ENCODE assay signal across 22 mouse cellular contexts in the genomic region with DNA sequence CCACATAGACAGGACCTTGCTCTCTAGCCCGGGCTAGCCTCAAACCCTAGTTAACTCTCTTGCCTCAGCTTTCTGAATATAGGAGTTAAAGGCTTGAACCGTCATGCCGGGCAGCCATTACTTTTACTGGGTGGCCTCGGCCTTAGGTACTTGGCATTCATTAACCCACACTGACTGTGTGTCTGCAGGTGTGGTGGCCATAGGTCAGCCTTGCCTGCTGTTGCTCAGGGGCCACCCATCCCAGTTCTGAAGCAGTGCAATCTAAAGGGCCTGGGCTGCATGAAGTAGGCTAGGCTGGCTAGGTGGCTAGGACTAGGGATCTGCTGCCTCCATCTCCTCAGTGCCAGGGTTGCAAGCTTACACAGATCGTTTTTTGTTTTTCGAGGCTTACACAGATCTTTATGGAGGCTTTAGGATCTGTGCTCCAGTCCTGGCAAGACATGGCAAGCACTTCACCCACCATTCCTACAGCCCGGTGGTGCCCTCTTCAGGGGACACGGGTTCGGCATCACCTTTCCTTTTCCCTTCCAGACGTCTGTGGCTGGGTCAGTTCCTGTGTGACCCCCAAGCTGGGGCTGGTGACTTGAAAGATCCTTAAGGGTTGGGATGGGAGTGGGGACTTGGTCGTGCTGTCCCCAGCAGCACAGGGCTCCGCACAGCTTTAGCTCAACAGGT. TPM values are rescaled to one million over a fixed set of nuclear protein-coding genes. Genes with fewer than 3 reads are reported as not detected.
DNase-seq lines count a peak whose midpoint lies in the region; ATAC-seq and TF ChIP-seq lines count a peak whose summit lies in the region.
"Had no signal": no experiment of that assay in that cellular context is flagged by ENCODE, and none has a peak within 500 bp of the region (broad histone marks: within the 10 kb centered on the region; RNA-seq: fewer than 3 reads in every experiment).

No protein-coding gene starts in this region.

- peak; percentile 24 for TF ChIP-seq CTCF in liver, embryonic 14.5 days (IDR thresholded peaks at IDR 0.05; ENCODE audit: low read depth)

- H3K4me2 ChIP-seq in kidney, embryonic 16.5 days (replicated peaks; ENCODE audit: low read depth, low read length), result peak overlapping the region; percentile 10; the same call in 1 of the 2 replicates
- peak overlapping the region; percentile 37 for H3K4me2 ChIP-seq in liver, embryonic 14.5 days (ENCODE audit: low read depth)
- H3K4me2 ChIP-seq in hindbrain, embryonic 12.5 days (replicated peaks), result no peak overlapping the region
- H3K4me2 ChIP-seq in hindbrain, embryonic 16.5 days (ENCODE audit: low read length), result no peak overlapping the region
- H3K4me2 ChIP-seq: embryonic facial prominence, embryonic 12.5 days; forebrain, embryonic 12.5 days; limb, embryonic 13.5 days; midbrain, embryonic 12.5 days had no signal

- peak overlapping the region; percentile 72 for H3K27ac ChIP-seq in kidney, embryonic 16.5 days (ENCODE audit: low read length)
- H3K27ac ChIP-seq in liver, embryonic 14.5 days, result no peak overlapping the region
- H3K27ac ChIP-seq in hindbrain, embryonic 12.5 days, result no peak overlapping the region
- H3K27ac ChIP-seq in hindbrain, embryonic 16.5 days (ENCODE audit: low read depth, low read length), result no peak overlapping the region
- H3K27ac ChIP-seq: embryonic facial prominence, embryonic 12.5 days; forebrain, embryonic 12.5 days; left cerebral cortex, adult 2 months; limb, embryonic 13.5 days; midbrain, embryonic 12.5 days had no signal

- H3K27me3 ChIP-seq in erythroblast, embryonic 14.5 days (ENCODE audit: control insufficient read depth), result no peaks in the 10 kb centered on the region
- H3K27me3 ChIP-seq in kidney, embryonic 16.5 days (ENCODE audit: insufficient read depth, low read length), result no peaks in the 10 kb centered on the region
- H3K27me3 ChIP-seq in liver, embryonic 14.5 days (ENCODE audit: control insufficient read depth, insufficient read depth, low read length), result no peaks in the 10 kb centered on the region
- H3K27me3 ChIP-seq in hindbrain, embryonic 12.5 days, result no peaks in the 10 kb centered on the region
- no peaks in the 10 kb centered on the region for H3K27me3 ChIP-seq in hindbrain, embryonic 16.5 days (replicated peaks; ENCODE audit: control insufficient read depth, insufficient read depth, low read length)
- H3K27me3 ChIP-seq: CH12.LX; embryonic facial prominence, embryonic 12.5 days; forebrain, embryonic 12.5 days; midbrain, embryonic 12.5 days; Patski had no signal

- H3K9me3 ChIP-seq in erythroblast, embryonic 14.5 days (ENCODE audit: control insufficient read depth, low read length), result no peaks in the 10 kb centered on the region
- no peaks in the 10 kb centered on the region for H3K9me3 ChIP-seq in kidney, embryonic 16.5 days (ENCODE audit: low read length)
- H3K9me3 ChIP-seq in liver, embryonic 14.5 days (ENCODE audit: control insufficient read depth, low read length), result no peaks in the 10 kb centered on the region
- H3K9me3 ChIP-seq in hindbrain, embryonic 12.5 days (replicated peaks), result no peaks in the 10 kb centered on the region
- no peaks in the 10 kb centered on the region for H3K9me3 ChIP-seq in hindbrain, embryonic 16.5 days (ENCODE audit: control insufficient read depth, low read length)
- H3K9me3 ChIP-seq: embryonic facial prominence, embryonic 12.5 days; forebrain, embryonic 12.5 days; limb, embryonic 13.5 days; midbrain, embryonic 12.5 days had no signal

- WGBS in kidney, embryonic 16.5 days, result 75% methylated on average over 12 of the region's 12 CpGs
- WGBS in liver, embryonic 14.5 days (ENCODE audit: insufficient replicate concordance), result 75% methylated on average over 12 of the region's 12 CpGs
- 84% methylated on average over 12 of the region's 12 CpGs for WGBS in hindbrain, embryonic 12.5 days
- 80% methylated on average over 12 of the region's 12 CpGs for WGBS in hindbrain, embryonic 16.5 days

- no peak; the same call in 1 of the 2 replicates for ATAC-seq in erythroblast, adult 5-6 weeks (replicated peaks; ENCODE audit: low FRiP score, poor library complexity, severe bottlenecking)
- ATAC-seq in kidney, embryonic 16.5 days (ENCODE audit: low FRiP score, low TSS enrichment), result peak; percentile 52; the same call in 1 of the 2 replicates
- no peak for ATAC-seq in liver, embryonic 14.5 days (ENCODE audit: insufficient read depth)
- ATAC-seq in hindbrain, embryonic 12.5 days (ENCODE audit: low FRiP score), result no peak
- ATAC-seq in megakaryocyte-erythroid progenitor cell, adult 5-6 weeks (replicated peaks; ENCODE audit: low FRiP score, low TSS enrichment, poor library complexity, severe bottlenecking), result no peak
- no peak for ATAC-seq in hindbrain, embryonic 16.5 days
- ATAC-seq: inflammation-experienced regulatory T-cells, adult 6 months; Patski had no signal

- H3K4me3 ChIP-seq in erythroblast, embryonic 14.5 days (replicated peaks), result peak overlapping the region; percentile 52
- peak overlapping the region; percentile 24 for H3K4me3 ChIP-seq in kidney, embryonic 16.5 days (ENCODE audit: low read length)
- peak overlapping the region; percentile 44 to 50 for H3K4me3 ChIP-seq in liver, embryonic 14.5 days (ENCODE audit: insufficient read depth in 1 of 2, low read depth in 2 of 2, low read length in 2 of 2)
- H3K4me3 ChIP-seq in hindbrain, embryonic 12.5 days, result no peak overlapping the region
- H3K4me3 ChIP-seq in hindbrain, embryonic 16.5 days (ENCODE audit: low read length), result no peak overlapping the region
- H3K4me3 ChIP-seq: embryonic facial prominence, embryonic 12.5 days; forebrain, embryonic 12.5 days; left cerebral cortex, adult 2 months; limb, embryonic 13.5 days; midbrain, embryonic 12.5 days had no signal

- no peaks in the 10 kb centered on the region; the same call in 1 of the 2 replicates for H3K4me1 ChIP-seq in erythroblast, embryonic 14.5 days (ENCODE audit: control insufficient read depth)
- H3K4me1 ChIP-seq in kidney, embryonic 16.5 days (ENCODE audit: insufficient read depth, low read length), result 0 out of 2 replicates have a peak, but pooled peaks cover 5% of the 10 kb centered on the region
- peaks cover 0 to 16% of the 10 kb centered on the region in 2 experiments for H3K4me1 ChIP-seq in liver, embryonic 14.5 days (replicated peaks; ENCODE audit: control insufficient read depth in 2 of 2, insufficient read depth in 2 of 2, low read length in 1 of 2)
- H3K4me1 ChIP-seq in hindbrain, embryonic 12.5 days, result no peaks in the 10 kb centered on the region
- no peaks in the 10 kb centered on the region for H3K4me1 ChIP-seq in hindbrain, embryonic 16.5 days (ENCODE audit: control insufficient read depth, insufficient read depth, low read depth, low read length)
- H3K4me1 ChIP-seq: embryonic facial prominence, embryonic 12.5 days; forebrain, embryonic 12.5 days; limb, embryonic 13.5 days; midbrain, embryonic 12.5 days had no signal

- DNase-seq in adipocyte (ENCODE audit: low spot score), result peak; percentile 29
- no peak for DNase-seq in liver, embryonic 14.5 days (ENCODE audit: low read depth in 3 of 3, low spot score in 3 of 3)
- DNase-seq: cerebellum, postnatal 36 days; heart, postnatal 14 days; lung, postnatal 14 days; right cerebral cortex, postnatal 4 days; thymus, postnatal 4 days had no signal

- H3K36me3 ChIP-seq in erythroblast, embryonic 14.5 days (ENCODE audit: control insufficient read depth), result peaks cover 42% of the 10 kb centered on the region
- H3K36me3 ChIP-seq in kidney, embryonic 16.5 days (ENCODE audit: insufficient read depth, low read length), result peaks cover 42% of the 10 kb centered on the region
- peaks cover 14% of the 10 kb centered on the region for H3K36me3 ChIP-seq in liver, embryonic 14.5 days (replicated peaks; ENCODE audit: control insufficient read depth, insufficient read depth, low read depth)
- H3K36me3 ChIP-seq in hindbrain, embryonic 12.5 days, result peaks cover 35% of the 10 kb centered on the region
- H3K36me3 ChIP-seq in hindbrain, embryonic 16.5 days (ENCODE audit: control insufficient read depth, insufficient read depth, low read length), result peaks cover 14% of the 10 kb centered on the region

- TF ChIP-seq EP300 in liver, embryonic 14.5 days (IDR thresholded peaks at IDR 0.05; ENCODE audit: low read depth), result no peak

- H3K9ac ChIP-seq in kidney, embryonic 16.5 days (replicated peaks; ENCODE audit: low read length), result peak overlapping the region; percentile 24; the same call in 1 of the 2 replicates
- no peak overlapping the region for H3K9ac ChIP-seq in liver, embryonic 14.5 days (replicated peaks)
- no peak overlapping the region for H3K9ac ChIP-seq in hindbrain, embryonic 12.5 days
- no peak overlapping the region for H3K9ac ChIP-seq in hindbrain, embryonic 16.5 days (ENCODE audit: low read depth, low read length)
- H3K9ac ChIP-seq: embryonic facial prominence, embryonic 12.5 days; forebrain, embryonic 12.5 days; limb, embryonic 13.5 days; midbrain, embryonic 12.5 days had no signal

RNA-seq across cellular contexts. Expression of gene C3, which starts 6.5 kb away (rescaled TPM):
- polyA plus RNA-seq in erythroblast, embryonic 14.5 days (2012), result 0.11 and 0.12 TPM in 2 replicates
- total RNA-seq in erythroblast, adult 5-6 weeks (2015; ENCODE audit: low replicate concordance), result 214 and 227 TPM in 2 replicates
- total RNA-seq in erythroblast, adult 5-6 weeks (2017; ENCODE audit: low replicate concordance), result 74.9 and 158 TPM in 2 replicates
- 1.1 and 2.4 TPM in 2 replicates for polyA plus RNA-seq in kidney, embryonic 16.5 days (2015; fragmentation: Nextera tagmentation; extraction: Ambion mirVana)
- 207 and 240 TPM in 2 replicates for polyA plus RNA-seq in liver, embryonic 14.5 days (2012; rRNA removed)
- 200 and 205 TPM in 2 replicates for polyA plus RNA-seq in liver, embryonic 14.5 days (2014; fragmentation: Nextera tagmentation; extraction: Ambion mirVana)
- polyA plus RNA-seq in hindbrain, embryonic 12.5 days (2016; fragmentation: Nextera tagmentation; extraction: Ambion mirVana), result 0.76 and 1.2 TPM in 2 replicates
- total RNA-seq in megakaryocyte-erythroid progenitor cell, adult 5-6 weeks (2014; fragmentation: Nextera tagmentation), result 8.9 TPM in 1 of 2 replicates, not detected in the other
- total RNA-seq in megakaryocyte-erythroid progenitor cell, adult 5-6 weeks (2017), result 1.7 and 7.1 TPM in 2 replicates
- 2.1 TPM in 2 replicates for polyA plus RNA-seq in hindbrain, embryonic 16.5 days (2015; fragmentation: Nextera tagmentation; extraction: Ambion mirVana)

RNA-seq across cellular contexts. Expression of gene Gpr108, which starts 13.9 kb away (rescaled TPM):
- polyA plus RNA-seq in erythroblast, embryonic 14.5 days (2012), result 1.4 and 1.9 TPM in 2 replicates
- 9.2 and 17.5 TPM in 2 replicates for total RNA-seq in erythroblast, adult 5-6 weeks (2015; ENCODE audit: low replicate concordance)
- total RNA-seq in erythroblast, adult 5-6 weeks (2017; ENCODE audit: low replicate concordance), result 5.2 and 6.3 TPM in 2 replicates
- 39.0 and 42.8 TPM in 2 replicates for polyA plus RNA-seq in kidney, embryonic 16.5 days (2015; fragmentation: Nextera tagmentation; extraction: Ambion mirVana)
- 7.6 and 8.5 TPM in 2 replicates for polyA plus RNA-seq in liver, embryonic 14.5 days (2012; rRNA removed)
- polyA plus RNA-seq in liver, embryonic 14.5 days (2014; fragmentation: Nextera tagmentation; extraction: Ambion mirVana), result 12.0 and 12.8 TPM in 2 replicates
- 24.7 and 27.1 TPM in 2 replicates for polyA plus RNA-seq in hindbrain, embryonic 12.5 days (2016; fragmentation: Nextera tagmentation; extraction: Ambion mirVana)
- 18.7 and 23.9 TPM in 2 replicates for total RNA-seq in megakaryocyte-erythroid progenitor cell, adult 5-6 weeks (2014; fragmentation: Nextera tagmentation)
- 6.2 and 10.6 TPM in 2 replicates for total RNA-seq in megakaryocyte-erythroid progenitor cell, adult 5-6 weeks (2017)
- 22.8 and 24.2 TPM in 2 replicates for polyA plus RNA-seq in hindbrain, embryonic 16.5 days (2015; fragmentation: Nextera tagmentation; extraction: Ambion mirVana)

RNA-seq across cellular contexts. Expression of gene Trip10, which starts 14.9 kb away (rescaled TPM):
- polyA plus RNA-seq in erythroblast, embryonic 14.5 days (2012), result 0.04 and 0.18 TPM in 2 replicates
- total RNA-seq in erythroblast, adult 5-6 weeks (2015; ENCODE audit: low replicate concordance), result 0.42 and 3.1 TPM in 2 replicates
- total RNA-seq in erythroblast, adult 5-6 weeks (2017; ENCODE audit: low replicate concordance), result 1.8 and 5.5 TPM in 2 replicates
- 52.6 and 55.0 TPM in 2 replicates for polyA plus RNA-seq in kidney, embryonic 16.5 days (2015; fragmentation: Nextera tagmentation; extraction: Ambion mirVana)
- polyA plus RNA-seq in liver, embryonic 14.5 days (2012; rRNA removed), result 4.4 and 6.6 TPM in 2 replicates
- 5.5 and 6.0 TPM in 2 replicates for polyA plus RNA-seq in liver, embryonic 14.5 days (2014; fragmentation: Nextera tagmentation; extraction: Ambion mirVana)
- 23.5 and 23.9 TPM in 2 replicates for polyA plus RNA-seq in hindbrain, embryonic 12.5 days (2016; fragmentation: Nextera tagmentation; extraction: Ambion mirVana)
- 3.9 and 4.5 TPM in 2 replicates for total RNA-seq in megakaryocyte-erythroid progenitor cell, adult 5-6 weeks (2014; fragmentation: Nextera tagmentation)
- total RNA-seq in megakaryocyte-erythroid progenitor cell, adult 5-6 weeks (2017), result 8.3 and 10.0 TPM in 2 replicates
- polyA plus RNA-seq in hindbrain, embryonic 16.5 days (2015; fragmentation: Nextera tagmentation; extraction: Ambion mirVana), result 10.1 and 11.6 TPM in 2 replicates

RNA-seq across cellular contexts. Expression of gene Tnfsf14, which starts 40.4 kb away (rescaled TPM):
- polyA plus RNA-seq in erythroblast, embryonic 14.5 days (2012), result 0.02 TPM in 1 of 2 replicates, not detected in the other
- total RNA-seq in erythroblast, adult 5-6 weeks (2015; ENCODE audit: low replicate concordance), result 1.5 TPM in 1 of 2 replicates, not detected in the other
- 1.5 and 2.0 TPM in 2 replicates for total RNA-seq in erythroblast, adult 5-6 weeks (2017; ENCODE audit: low replicate concordance)
- 0.09 and 0.19 TPM in 2 replicates for polyA plus RNA-seq in kidney, embryonic 16.5 days (2015; fragmentation: Nextera tagmentation; extraction: Ambion mirVana)
- 1.5 and 1.9 TPM in 2 replicates for polyA plus RNA-seq in liver, embryonic 14.5 days (2012; rRNA removed)
- polyA plus RNA-seq in liver, embryonic 14.5 days (2014; fragmentation: Nextera tagmentation; extraction: Ambion mirVana), result 0.51 and 0.75 TPM in 2 replicates
- not detected in 2 replicates for polyA plus RNA-seq in hindbrain, embryonic 12.5 days (2016; fragmentation: Nextera tagmentation; extraction: Ambion mirVana)
- 1.0 and 1.2 TPM in 2 replicates for total RNA-seq in megakaryocyte-erythroid progenitor cell, adult 5-6 weeks (2014; fragmentation: Nextera tagmentation)
- total RNA-seq in megakaryocyte-erythroid progenitor cell, adult 5-6 weeks (2017), result 0.99 and 1.6 TPM in 2 replicates
- not detected in 2 replicates for polyA plus RNA-seq in hindbrain, embryonic 16.5 days (2015; fragmentation: Nextera tagmentation; extraction: Ambion mirVana)
- total RNA-seq: gastrocnemius, adult 18-20 months; left cerebral cortex, adult 2 months had no signal
- polyA plus RNA-seq: Patski had no signal

RNA-seq across cellular contexts. Expression of gene Vav1, which starts 44.5 kb away (rescaled TPM):
- 0.18 and 0.21 TPM in 2 replicates for polyA plus RNA-seq in erythroblast, embryonic 14.5 days (2012)
- 22.9 and 30.5 TPM in 2 replicates for total RNA-seq in erythroblast, adult 5-6 weeks (2015; ENCODE audit: low replicate concordance)
- 38.3 and 38.8 TPM in 2 replicates for total RNA-seq in erythroblast, adult 5-6 weeks (2017; ENCODE audit: low replicate concordance)
- polyA plus RNA-seq in kidney, embryonic 16.5 days (2015; fragmentation: Nextera tagmentation; extraction: Ambion mirVana), result 1.4 and 2.0 TPM in 2 replicates
- 4.6 and 6.9 TPM in 2 replicates for polyA plus RNA-seq in liver, embryonic 14.5 days (2012; rRNA removed)
- polyA plus RNA-seq in liver, embryonic 14.5 days (2014; fragmentation: Nextera tagmentation; extraction: Ambion mirVana), result 10.7 and 11.0 TPM in 2 replicates
- polyA plus RNA-seq in hindbrain, embryonic 12.5 days (2016; fragmentation: Nextera tagmentation; extraction: Ambion mirVana), result 1.9 and 2.0 TPM in 2 replicates
- total RNA-seq in megakaryocyte-erythroid progenitor cell, adult 5-6 weeks (2014; fragmentation: Nextera tagmentation), result 39.2 and 44.7 TPM in 2 replicates
- 86.4 and 126 TPM in 2 replicates for total RNA-seq in megakaryocyte-erythroid progenitor cell, adult 5-6 weeks (2017)
- polyA plus RNA-seq in hindbrain, embryonic 16.5 days (2015; fragmentation: Nextera tagmentation; extraction: Ambion mirVana), result 1.4 and 1.7 TPM in 2 replicates
- polyA plus RNA-seq: Patski had no signal

Comparison
In these comparisons a context has a peak if more than half of its experiments do, and no peak if none do; other contexts are left out.
1. H3K4me3 ChIP-seq: peak in erythroblast, embryonic 14.5 days (single experiment), kidney, embryonic 16.5 days (single experiment) and liver, embryonic 14.5 days (2 of 2); none in hindbrain, embryonic 12.5 days (single experiment) and hindbrain, embryonic 16.5 days (single experiment).
2. H3K4me2 ChIP-seq: peak in kidney, embryonic 16.5 days (single experiment) and liver, embryonic 14.5 days (single experiment); none in hindbrain, embryonic 12.5 days (single experiment) and hindbrain, embryonic 16.5 days (single experiment).
3. RNA of gene C3, which starts 6.5 kb away (polyA plus RNA-seq): 200 to 240 TPM in liver, embryonic 14.5 days; 1.1 to 2.4 TPM in kidney, embryonic 16.5 days, 2.1 TPM in hindbrain, embryonic 16.5 days, 0.76 to 1.2 TPM in hindbrain, embryonic 12.5 days and 0.11 to 0.12 TPM in erythroblast, embryonic 14.5 days; every median in the first group is over 10 times any median in the second.